Mouse (Mus musculus): ENCODE data around the gene 1700037H04Rik. TPM values are rescaled to one million over a fixed set of nuclear protein-coding genes. Genes with fewer than 3 reads are reported as not detected.

The 1700037H04Rik gene
- polyA plus RNA-seq, 1 experiment from 2014 or later, result 92.2 TPM

DNA sequence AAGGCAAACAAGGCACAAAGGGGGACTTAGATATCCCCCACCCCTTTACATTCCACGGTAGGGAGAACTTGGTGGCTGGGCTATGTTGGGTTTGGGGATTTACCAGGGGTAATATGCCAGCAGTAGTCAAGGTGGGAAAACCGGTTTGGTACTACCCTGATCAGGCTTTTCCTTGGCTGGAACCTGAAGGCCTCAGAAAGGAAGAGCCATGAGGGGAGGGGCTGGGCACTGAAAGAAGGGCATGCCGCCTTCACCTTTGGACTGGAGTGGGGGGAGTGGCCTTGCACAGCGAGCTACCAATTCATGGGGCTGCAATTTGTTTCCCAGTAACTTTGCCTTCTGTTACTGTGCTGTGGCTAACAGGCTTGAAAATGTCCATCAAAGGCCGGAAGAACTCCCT lies 16.6 kb upstream of the 1700037H04Rik start:
- Histone ChIP-seq H3K9me3 (no peaks in the 10 kb centered on the region), H3K4me2 (replicated peaks) (peak overlapping the region; percentile 98), H3K4me3 (replicated peaks) (peak overlapping the region; percentile 88; the same call in 1 of the 2 replicates), H3K36me3 (peaks cover 12% of the 10 kb centered on the region), H3K9ac (replicated peaks) (peak overlapping the region; percentile 97; the same call in 1 of the 2 replicates), H3K27ac (no peak overlapping the region), H3K4me1 (replicated peaks) (peaks cover 67% of the 10 kb centered on the region), H3K27me3 (peaks cover 22% of the 10 kb centered on the region)
- ATAC-seq, result no peak
- WGBS, result 69% methylated on average over 5 of the region's 5 CpGs

DNA sequence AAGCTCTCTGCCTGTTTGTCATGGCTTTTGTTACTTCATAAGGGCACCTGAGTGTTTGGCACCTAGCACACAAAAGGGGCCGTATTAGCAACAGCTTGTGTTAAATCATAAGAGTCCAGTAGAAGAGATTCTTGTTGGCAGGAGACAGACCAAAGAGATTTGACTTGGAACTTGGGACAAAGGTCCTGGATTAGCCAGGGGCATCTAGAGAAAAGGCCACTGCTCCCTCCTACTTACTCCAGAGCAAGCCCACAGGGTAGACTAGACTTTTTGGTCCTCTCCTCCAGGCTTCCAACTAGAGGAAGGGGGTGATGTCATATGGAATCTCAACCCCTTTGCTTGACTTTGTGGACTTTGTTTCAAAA lies 16.0 kb upstream of the 1700037H04Rik start:
- Histone ChIP-seq H3K27me3 (peaks cover 28% of the 10 kb centered on the region), H3K36me3 (peaks cover 18% of the 10 kb centered on the region), H3K4me1 (replicated peaks) (peaks cover 73% of the 10 kb centered on the region), H3K9ac (replicated peaks) (no peak overlapping the region), H3K27ac (no peak overlapping the region), H3K4me2 (replicated peaks) (0 out of 2 replicates have a peak overlapping the region, but pooled peaks have one; percentile 98), H3K4me3 (replicated peaks) (no peak overlapping the region), H3K9me3 (no peaks in the 10 kb centered on the region)
- 98% methylated on average over 1 of the region's 1 CpGs for WGBS
- no peak for ATAC-seq

DNA sequence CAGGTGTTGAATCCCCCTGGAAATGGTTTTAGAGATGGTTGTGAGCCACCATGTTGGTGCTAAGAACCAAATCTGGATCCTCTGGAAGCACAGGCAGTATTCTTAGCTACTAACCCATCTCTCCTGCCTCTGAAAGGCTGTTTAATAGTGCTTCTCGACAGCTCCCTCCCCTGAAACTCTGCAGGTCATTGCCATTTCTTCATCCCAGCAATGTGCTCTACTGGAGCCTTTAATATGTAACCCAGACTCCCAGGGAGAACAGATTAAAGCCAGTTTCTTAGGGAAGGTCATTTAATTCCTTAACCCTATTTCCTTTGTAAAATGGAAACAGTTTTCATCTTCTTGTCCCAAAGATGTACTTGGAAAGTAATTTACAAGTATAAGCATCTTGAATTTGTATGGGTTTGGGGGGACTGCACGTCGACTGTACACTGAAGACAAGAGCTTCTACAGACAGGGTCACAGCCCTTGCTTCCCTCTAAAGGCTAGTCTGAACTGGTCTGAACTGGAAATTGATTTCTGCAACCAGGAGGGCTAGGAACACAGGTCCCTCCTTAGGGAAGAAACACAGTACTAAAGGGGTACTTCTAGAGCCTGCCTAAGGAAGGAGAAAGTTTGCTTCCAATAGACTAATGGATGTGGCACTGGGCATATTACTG lies 15.5 kb upstream of the 1700037H04Rik start:
- no peaks in the 10 kb centered on the region for H3K9me3 ChIP-seq
- no peak overlapping the region for H3K9ac ChIP-seq (replicated peaks)
- H3K36me3 ChIP-seq, result peaks cover 21% of the 10 kb centered on the region
- 0 out of 2 replicates have a peak overlapping the region, but pooled peaks have one; percentile 14 for H3K27ac ChIP-seq
- 73% methylated on average over 3 of the region's 3 CpGs for WGBS
- H3K27me3 ChIP-seq, result peaks cover 33% of the 10 kb centered on the region
- peak overlapping the region; percentile 81; the same call in 1 of the 2 replicates for H3K4me2 ChIP-seq (replicated peaks)
- ATAC-seq, result no peak
- no peak overlapping the region for H3K4me3 ChIP-seq (replicated peaks)
- peaks cover 75% of the 10 kb centered on the region for H3K4me1 ChIP-seq (replicated peaks)

DNA sequence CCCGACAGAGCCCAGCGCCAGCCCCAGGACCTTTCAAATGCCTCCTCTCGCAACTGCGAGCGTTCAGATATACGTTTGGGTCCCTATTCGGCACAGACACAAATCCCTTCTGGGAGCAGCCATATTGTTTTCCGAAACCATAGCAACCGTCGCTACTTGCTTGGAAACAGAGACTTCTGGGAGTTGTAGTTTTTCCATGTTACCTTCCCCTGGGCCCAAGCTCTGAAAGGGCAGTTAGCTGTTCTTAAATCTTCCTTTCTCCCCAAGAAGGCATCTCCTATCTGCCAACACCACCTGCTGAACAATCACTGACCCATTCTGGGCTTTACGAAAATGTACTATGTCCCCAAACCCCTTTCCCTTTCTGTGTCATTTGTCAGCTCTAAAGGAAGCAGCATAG lies 14.8 kb upstream of the 1700037H04Rik start:
- Histone ChIP-seq H3K4me1 (replicated peaks) (peaks cover 75% of the 10 kb centered on the region), H3K27ac (0 out of 2 replicates have a peak overlapping the region, but pooled peaks have one; percentile 14), H3K9me3 (no peaks in the 10 kb centered on the region), H3K4me3 (replicated peaks) (peak overlapping the region; percentile 45), H3K4me2 (replicated peaks) (peak overlapping the region; percentile 81), H3K27me3 (peaks cover 36% of the 10 kb centered on the region), H3K9ac (replicated peaks) (peak overlapping the region; percentile 50; the same call in 1 of the 2 replicates), H3K36me3 (peaks cover 21% of the 10 kb centered on the region)
- peak; percentile 57 for ATAC-seq
- 3% methylated on average over 11 of the region's 11 CpGs for WGBS

DNA sequence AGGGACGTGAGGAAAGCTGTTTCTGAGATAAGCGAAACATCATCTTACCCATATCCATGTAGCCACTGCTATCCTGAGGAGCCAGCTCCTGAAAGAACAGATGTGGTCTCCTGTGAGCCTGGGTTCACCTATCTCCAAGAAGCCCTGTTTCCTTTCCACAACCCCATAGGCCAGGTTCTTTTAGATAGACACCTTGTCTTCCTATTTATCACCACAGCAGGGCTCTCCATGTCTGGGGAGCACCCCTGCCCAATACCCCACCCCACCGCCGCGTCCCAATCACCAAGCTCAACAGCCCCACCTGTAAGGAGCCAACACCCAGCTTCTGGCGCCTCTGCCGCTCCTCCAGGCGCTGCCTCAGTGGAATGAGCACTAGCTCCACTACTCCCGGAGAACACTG lies 12.4 kb upstream of the 1700037H04Rik start:
- Histone ChIP-seq H3K36me3 (peaks cover 12% of the 10 kb centered on the region), H3K4me1 (replicated peaks) (peaks cover 56% of the 10 kb centered on the region), H3K9ac (replicated peaks) (no peak overlapping the region), H3K9me3 (no peaks in the 10 kb centered on the region), H3K27me3 (peaks cover 36% of the 10 kb centered on the region), H3K4me3 (replicated peaks) (no peak overlapping the region), H3K4me2 (replicated peaks) (no peak overlapping the region), H3K27ac (no peak overlapping the region)
- WGBS, result 54% methylated on average over 9 of the region's 9 CpGs
- no peak for ATAC-seq

DNA sequence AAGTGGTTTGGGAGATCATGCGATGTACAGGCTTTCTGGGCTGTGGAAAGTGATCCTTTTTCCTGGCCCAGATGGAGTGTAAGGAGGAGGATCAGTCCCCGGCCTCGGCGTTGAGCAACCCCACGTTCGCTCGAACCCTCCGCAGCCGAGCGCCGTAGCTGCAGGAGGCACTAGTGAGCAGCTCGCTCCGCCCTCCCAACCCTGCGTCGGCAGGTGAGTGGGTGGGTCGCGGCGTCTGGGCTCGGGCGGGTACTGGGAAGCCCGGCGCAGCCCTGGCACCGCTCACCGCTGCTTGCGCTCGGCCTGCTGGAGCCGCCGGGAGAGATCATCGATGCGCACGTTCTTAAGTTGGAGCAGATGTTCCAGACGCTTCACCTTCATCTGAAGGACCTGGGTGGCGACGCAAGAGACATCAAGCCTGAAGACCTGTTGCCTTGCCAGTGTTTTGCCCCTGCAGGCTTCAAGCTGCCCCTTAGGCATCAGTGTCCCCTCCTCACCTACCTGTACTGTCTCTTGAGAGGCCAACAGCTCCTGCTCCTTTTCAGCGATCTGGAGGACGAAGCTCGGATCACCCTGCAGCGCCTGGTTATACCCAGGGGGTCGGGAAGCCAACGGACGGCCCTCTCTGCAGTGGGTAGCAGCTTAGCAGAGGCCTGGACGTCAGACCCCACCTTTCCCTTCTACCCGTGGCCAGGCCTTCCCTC lies 11.7 kb upstream of the 1700037H04Rik start:
- H3K36me3 ChIP-seq, result peaks cover 10% of the 10 kb centered on the region
- H3K9me3 ChIP-seq, result no peaks in the 10 kb centered on the region
- peak overlapping the region; percentile 25; the same call in 1 of the 2 replicates for H3K9ac ChIP-seq (replicated peaks)
- peaks cover 36% of the 10 kb centered on the region for H3K27me3 ChIP-seq
- peak overlapping the region; percentile 18 for H3K4me2 ChIP-seq (replicated peaks)
- no peak for ATAC-seq
- H3K27ac ChIP-seq, result no peak overlapping the region
- no peak overlapping the region for H3K4me3 ChIP-seq (replicated peaks)
- H3K4me1 ChIP-seq (replicated peaks), result peaks cover 49% of the 10 kb centered on the region
- WGBS, result 7% methylated on average over 43 of the region's 43 CpGs

DNA sequence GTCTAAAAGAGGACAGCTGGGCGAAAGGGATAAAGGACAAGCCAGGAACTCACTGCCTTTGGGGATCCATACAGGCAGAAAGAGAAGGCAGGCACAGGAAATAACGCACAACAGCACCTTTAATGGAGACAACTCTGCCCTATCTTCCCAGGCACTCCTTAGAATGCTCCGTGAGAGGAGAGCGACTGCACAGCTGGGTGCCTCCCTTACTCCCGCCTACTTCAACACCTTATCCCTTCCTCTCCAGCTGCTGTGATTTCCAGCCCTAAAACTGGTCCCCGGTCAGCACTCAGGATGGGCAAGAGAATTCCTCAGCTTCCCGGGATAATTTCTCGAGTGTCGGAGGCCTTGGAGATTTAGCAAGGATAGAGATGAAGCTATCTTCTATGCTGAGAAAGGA lies 11.1 kb upstream of the 1700037H04Rik start:
- no peak for ATAC-seq
- no peaks in the 10 kb centered on the region for H3K9me3 ChIP-seq
- 16% methylated on average over 9 of the region's 9 CpGs for WGBS

DNA sequence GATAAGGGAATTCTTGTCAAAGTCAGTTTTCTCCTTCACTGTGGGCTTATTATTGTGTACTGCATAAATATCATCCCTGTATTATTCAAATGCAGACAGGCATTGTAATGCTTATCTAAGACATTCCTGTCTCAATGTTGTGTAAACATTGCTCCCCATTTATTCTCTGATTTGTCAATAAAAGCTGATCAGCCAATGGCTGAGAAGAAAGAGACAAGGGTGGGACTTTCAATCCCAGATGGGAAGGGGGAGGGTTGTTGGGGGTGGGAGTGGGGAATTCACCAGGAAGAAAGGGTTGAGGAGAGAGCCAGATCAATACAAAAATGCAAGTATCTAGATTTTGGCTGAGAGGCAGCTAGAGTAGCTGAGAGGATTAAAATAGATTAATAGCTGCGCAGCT lies 9.0 kb upstream of the 1700037H04Rik start:
- no peak overlapping the region for H3K4me2 ChIP-seq (replicated peaks)
- no peaks in the 10 kb centered on the region for H3K9me3 ChIP-seq
- H3K4me1 ChIP-seq (replicated peaks), result peaks cover 23% of the 10 kb centered on the region
- 39% methylated on average over 1 of the region's 1 CpGs for WGBS
- ATAC-seq, result no peak
- H3K4me3 ChIP-seq (replicated peaks), result no peak overlapping the region
- no peak overlapping the region for H3K9ac ChIP-seq (replicated peaks)
- H3K27me3 ChIP-seq, result peaks cover 36% of the 10 kb centered on the region
- H3K27ac ChIP-seq, result no peak overlapping the region
- H3K36me3 ChIP-seq, result peaks cover 10% of the 10 kb centered on the region

More for the DNA sequence above, 11.1 kb upstream of the 1700037H04Rik start:
- H3K4me3 ChIP-seq (replicated peaks), result no peak overlapping the region
- peaks cover 36% of the 10 kb centered on the region for H3K27me3 ChIP-seq
- 0 out of 2 replicates have a peak overlapping the region, but pooled peaks have one; percentile 25 for H3K9ac ChIP-seq (replicated peaks)
- no peak overlapping the region for H3K4me2 ChIP-seq (replicated peaks)
- H3K27ac ChIP-seq, result no peak overlapping the region
- H3K4me1 ChIP-seq (replicated peaks), result peaks cover 43% of the 10 kb centered on the region
- peaks cover 10% of the 10 kb centered on the region for H3K36me3 ChIP-seq

DNA sequence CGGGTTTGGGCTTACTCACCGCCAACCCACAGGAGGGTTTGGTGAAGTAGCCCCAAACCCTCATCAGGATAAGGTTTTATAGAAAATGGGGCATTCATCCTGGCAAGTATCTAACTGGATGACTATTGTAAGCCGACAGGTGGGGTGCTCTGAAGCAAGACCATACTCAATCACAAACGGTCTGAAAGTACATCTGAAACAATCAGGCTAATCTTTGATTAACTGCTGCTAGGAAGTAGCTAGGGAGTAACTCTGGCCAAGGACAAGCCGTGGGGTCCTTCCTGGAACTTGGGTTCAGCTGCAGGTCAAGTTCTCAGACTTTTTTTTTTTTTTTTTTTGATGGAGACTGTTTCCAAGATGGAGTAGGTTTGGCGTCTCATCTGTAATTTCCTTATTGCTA lies 8.1 kb upstream of the 1700037H04Rik start:
- ATAC-seq, result no peak
- Histone ChIP-seq H3K4me3 (replicated peaks) (no peak overlapping the region), H3K9me3 (no peaks in the 10 kb centered on the region), H3K4me1 (replicated peaks) (peaks cover 14% of the 10 kb centered on the region; the same call in 1 of the 2 replicates), H3K9ac (replicated peaks) (no peak overlapping the region), H3K27ac (no peak overlapping the region), H3K4me2 (replicated peaks) (no peak overlapping the region), H3K36me3 (peaks cover 10% of the 10 kb centered on the region), H3K27me3 (peaks cover 28% of the 10 kb centered on the region)
- 92% methylated on average over 6 of the region's 6 CpGs for WGBS

DNA sequence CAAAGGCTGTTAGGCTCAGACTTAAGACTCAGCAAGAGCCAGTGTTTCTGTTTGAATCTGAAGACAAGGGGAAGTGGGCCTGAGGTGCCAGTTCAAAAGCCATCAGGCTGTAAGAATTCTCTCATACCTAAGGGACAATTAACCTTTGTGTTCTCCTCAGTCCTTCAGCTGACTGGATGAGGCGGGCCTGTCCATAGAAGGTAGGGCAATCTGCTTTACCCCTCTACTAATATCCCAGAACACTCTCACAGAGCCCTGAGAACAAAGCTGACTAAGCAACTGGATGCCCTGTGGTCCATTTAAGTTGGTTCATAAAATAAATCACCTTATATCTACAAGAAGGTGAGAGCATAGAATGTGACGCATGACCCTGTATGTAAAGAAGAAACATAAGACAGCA lies 6.3 kb upstream of the 1700037H04Rik start:
- Histone ChIP-seq H3K27ac (no peak overlapping the region), H3K4me2 (replicated peaks) (no peak overlapping the region), H3K9me3 (no peaks in the 10 kb centered on the region), H3K4me3 (replicated peaks) (no peak overlapping the region), H3K9ac (replicated peaks) (no peak overlapping the region), H3K4me1 (replicated peaks) (peaks cover 8% of the 10 kb centered on the region), H3K36me3 (peaks cover 5% of the 10 kb centered on the region; the same call in 1 of the 2 replicates), H3K27me3 (peaks cover 10% of the 10 kb centered on the region)
- ATAC-seq, result no peak
- WGBS, result 89% methylated on average over 2 of the region's 2 CpGs

DNA sequence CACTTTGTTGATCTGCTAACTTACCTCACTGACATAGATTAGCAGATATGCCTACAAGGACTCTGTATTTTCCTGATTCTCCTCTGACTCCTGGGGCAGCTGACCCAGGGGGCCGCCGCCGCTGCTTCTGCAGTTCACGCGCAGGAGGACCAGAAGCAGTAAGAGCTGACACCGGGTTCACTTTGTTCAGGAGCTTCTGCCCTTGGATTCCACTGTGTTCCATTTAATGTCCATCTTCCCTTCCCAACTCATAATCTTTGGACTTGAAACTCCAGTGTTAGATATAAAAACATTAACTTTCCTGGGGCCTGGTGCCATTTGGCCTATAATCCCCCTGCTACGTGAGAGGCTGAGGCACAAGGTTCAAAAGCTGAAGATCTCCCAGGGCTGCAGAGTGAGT lies 4.0 kb upstream of the 1700037H04Rik start:
- Histone ChIP-seq H3K4me2 (replicated peaks) (no peak overlapping the region), H3K9me3 (no peaks in the 10 kb centered on the region), H3K27me3 (no peaks in the 10 kb centered on the region), H3K4me3 (replicated peaks) (no peak overlapping the region), H3K27ac (no peak overlapping the region), H3K4me1 (replicated peaks) (peaks cover 15% of the 10 kb centered on the region), H3K9ac (replicated peaks) (no peak overlapping the region), H3K36me3 (no peaks in the 10 kb centered on the region)
- 76% methylated on average over 7 of the region's 7 CpGs for WGBS
- ATAC-seq, result no peak

DNA sequence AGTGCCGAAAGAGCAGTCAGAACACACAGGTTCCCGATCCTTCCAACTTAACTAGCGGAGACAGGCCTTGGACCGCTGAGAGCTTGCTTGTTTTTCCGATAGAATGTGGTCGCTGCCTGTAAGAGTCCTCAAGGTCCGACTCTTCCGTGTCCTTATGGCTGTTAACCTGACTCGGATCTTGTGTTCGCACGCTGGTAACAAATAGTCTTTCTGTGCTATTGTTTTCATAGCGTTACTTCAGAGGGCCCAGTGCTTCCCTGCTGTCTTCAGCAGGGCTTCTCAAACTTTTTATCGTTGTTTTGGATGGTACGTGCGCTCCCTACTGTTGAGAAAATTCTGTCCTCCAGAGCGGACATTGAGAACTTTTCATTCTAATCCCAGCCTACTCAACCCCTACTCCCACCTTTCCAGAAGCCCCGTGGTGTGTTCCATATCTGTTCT lies 810 bp upstream of the 1700037H04Rik start:
- Histone ChIP-seq H3K9me3 (no peaks in the 10 kb centered on the region), H3K9ac (replicated peaks) (peak overlapping the region; percentile 80), H3K27ac (peak overlapping the region; percentile 97), H3K36me3 (no peaks in the 10 kb centered on the region), H3K4me2 (replicated peaks) (peak overlapping the region; percentile 79), H3K4me3 (replicated peaks) (peak overlapping the region; percentile 68), H3K4me1 (replicated peaks) (peaks cover 44% of the 10 kb centered on the region), H3K27me3 (no peaks in the 10 kb centered on the region)
- 0 out of 2 replicates have a peak, but pooled peaks have one; percentile 1 for ATAC-seq
- WGBS, result under 1% methylated on average over 17 of the region's 17 CpGs

Measured in midbrain, embryonic 13.5 days (tissue).